Mouse (Mus musculus) A20 (cell line): Measurements from ENCODE around the gene Fthl17f.
"Not testable (repeated sequence)": the region's sequence is repeated elsewhere in the genome, so short reads cannot be mapped to it uniquely, and the experiment has no call there.

Experiments used
- DNase-seq: peaks from one replicate; pipeline ENCODE4 v3.0.0-alpha.2; 2011; ENCODE audit warnings: low read depth, low spot score

Gene Fthl17f

DNA sequence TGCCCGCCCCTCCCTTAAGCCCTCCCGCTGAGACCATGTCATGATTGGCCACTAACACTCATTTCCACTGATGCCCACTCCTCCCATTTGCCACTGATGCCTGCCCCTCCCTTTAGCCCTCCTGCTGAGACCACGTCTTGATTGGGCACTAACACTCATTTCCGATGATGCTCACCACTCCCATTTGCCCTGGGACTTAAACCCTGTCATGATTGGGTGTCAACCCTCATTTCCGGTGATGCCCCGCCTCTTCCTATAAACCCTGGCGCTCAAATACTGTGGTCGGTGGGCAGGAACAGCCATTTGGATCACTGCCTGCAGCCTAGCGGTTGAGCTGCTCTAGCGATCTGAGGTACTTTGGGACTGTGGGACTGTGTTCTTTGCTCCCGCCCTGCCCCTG, at the start of gene Fthl17f:
Gene Fthl17f, plus strand, starts transcription at position 301 of the 400 bp plus-strand sequence.
- DNase-seq = not testable (repeated sequence)

- DNase-seq = no peak
These were observed 46.7 kb upstream of the Fthl17f start for GRCm38 (mm10) chrX:9016079-9016478.

GRCm38 (mm10) chrX:9019481-9019880, 43.3 kb upstream of the Fthl17f start:
- DNase-seq = no peak

- DNase-seq = not testable (repeated sequence)
These were observed 29.6 kb upstream of the Fthl17f start, which contains the start of gene Fthl17e for GRCm38 (mm10) chrX:9033193-9033592. TSS of gene Fthl17e (plus strand) at chrX:9033493.

DNA sequence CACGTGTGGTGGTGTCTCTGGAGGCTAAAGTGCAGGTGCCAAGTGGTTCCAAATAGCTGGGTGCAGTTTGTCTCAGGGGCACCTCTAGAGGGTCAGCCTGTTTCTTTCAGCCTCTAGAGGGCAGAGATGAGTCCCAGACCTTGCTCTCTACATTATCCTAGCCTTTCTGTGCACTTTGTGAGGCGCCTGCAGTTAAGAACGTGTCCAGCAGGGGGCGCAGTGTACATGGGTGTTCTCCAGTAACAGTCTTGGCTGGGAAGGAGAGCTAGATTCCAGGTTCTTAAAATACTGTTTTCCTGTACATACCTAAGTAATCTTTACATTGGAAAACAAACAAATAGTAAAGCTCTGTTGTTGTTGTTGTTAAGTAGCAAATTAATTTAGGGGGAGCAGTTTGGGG, 21.2 kb upstream of the Fthl17f start:
- DNase-seq = not testable (repeated sequence)

DNA sequence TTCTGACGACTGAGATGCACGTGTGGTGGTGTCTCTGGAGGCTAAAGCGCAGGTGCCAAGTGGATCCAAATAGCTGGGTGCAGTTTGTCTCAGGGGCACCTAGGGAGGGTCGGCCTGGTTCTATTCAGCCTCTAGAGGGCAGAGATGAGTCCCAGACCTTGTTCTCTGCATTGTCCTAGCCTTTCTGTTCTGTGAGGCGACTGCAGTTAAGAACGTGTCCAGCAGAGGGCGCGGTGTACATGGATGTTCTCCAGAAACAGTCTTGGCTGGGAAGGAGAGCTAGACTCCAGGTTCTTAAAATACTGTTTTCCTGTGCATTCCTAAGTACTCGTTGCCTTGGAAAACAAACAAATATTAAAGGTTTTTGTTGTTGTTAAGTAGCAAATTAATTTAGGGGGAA, 1.9 kb upstream of the Fthl17f start:
- peak; percentile 21 for DNase-seq

GRCm38 (mm10) chrX:9062101-9062500, 714 bp upstream of the Fthl17f start:
- no peak for DNase-seq

GRCm38 (mm10) chrX:9077699-9078098, 14.9 kb downstream of the Fthl17f start:
- DNase-seq = peak; percentile 11

GRCm38 (mm10) chrX:9095066-9095465, 32.3 kb downstream of the Fthl17f start:
- not testable (repeated sequence) for DNase-seq

DNA sequence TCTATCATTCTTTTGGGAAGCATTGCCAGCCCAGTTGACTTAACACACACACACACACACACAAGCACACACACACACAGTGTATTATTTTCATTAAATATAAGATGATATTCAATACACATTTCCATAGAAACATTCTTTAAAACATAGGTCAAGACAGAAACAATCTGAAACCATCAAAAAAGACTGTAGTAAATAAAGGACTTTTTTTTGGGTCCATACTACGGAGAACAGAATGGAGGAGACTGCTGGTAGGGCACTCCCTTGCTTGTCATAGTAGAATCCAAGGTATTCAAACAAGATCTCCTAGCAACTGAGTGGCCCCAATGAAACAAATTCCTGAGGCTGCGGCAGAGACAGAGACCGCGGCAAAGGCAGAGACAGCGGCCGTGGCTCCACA, 41.4 kb downstream of the Fthl17f start, which contains the start of gene 4930402K13Rik:
Gene 4930402K13Rik, plus strand, starts transcription at position 301 of the 400 bp plus-strand sequence.
- no peak for DNase-seq

DNA sequence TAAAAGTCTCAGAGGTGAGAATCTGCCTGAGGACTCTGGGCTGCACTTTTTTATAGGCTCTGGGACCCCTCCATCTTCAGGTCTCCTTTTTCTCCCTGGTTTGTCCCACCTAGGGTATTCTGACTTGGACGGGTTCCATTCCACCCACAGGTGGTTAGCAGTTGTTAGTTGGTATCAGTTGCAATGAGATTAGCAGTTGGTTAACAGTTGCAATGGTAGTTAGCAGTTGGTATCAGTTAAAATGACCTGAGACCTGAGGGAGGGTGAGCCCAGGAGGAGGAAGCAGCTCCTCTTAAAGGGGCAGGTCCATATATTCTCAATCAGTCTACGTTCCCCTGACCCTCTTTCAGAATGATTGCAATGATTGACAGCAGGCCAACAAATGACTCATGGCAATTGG, 47.6 kb downstream of the Fthl17f start:
- DNase-seq = peak; percentile 43
